Mouse (Mus musculus): ENCODE measurements around the gene Rps27l.

Gene Rps27l

DNA sequence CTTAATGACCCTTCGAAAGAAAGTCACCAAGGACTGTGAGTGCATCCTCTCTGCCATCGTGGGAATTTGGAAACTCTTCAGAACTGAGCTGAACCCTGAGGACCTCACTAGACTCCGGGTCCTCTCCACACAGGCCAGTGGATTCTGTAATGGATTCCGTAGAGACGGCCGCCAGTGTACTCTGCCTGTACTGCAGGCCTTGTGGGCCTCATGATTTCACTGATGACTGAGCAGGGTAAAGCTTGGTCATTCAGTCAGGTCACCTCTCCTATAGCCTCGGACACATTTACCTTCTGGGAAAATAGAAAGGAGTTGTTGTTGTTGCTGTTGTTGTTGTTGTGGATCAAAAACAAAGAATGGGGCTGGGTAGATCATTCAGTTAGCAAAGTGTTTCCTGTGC lies 36.2 kb downstream of the Rps27l start:
- no peak for DNase-seq (ENCODE audit: low spot score in 2 of 2)

GRCm38 (mm10) chr9:66985377-66985776 lies 39.5 kb downstream of the Rps27l start:
- DNase-seq (ENCODE audit: low spot score in 2 of 2): no peak

- DNase-seq (ENCODE audit: low spot score in 2 of 2): no peak
Observed at GRCm38 (mm10) chr9:66988198-66988887, 42.5 kb downstream of the Rps27l start.

GRCm38 (mm10) chr9:66988888-66989414 lies 43.1 kb downstream of the Rps27l start:
- DNase-seq (ENCODE audit: low spot score in 2 of 2): no peak

GRCm38 (mm10) chr9:66989581-66989980 lies 43.7 kb downstream of the Rps27l start:
- no peak for DNase-seq (ENCODE audit: low spot score in 2 of 2)

DNA sequence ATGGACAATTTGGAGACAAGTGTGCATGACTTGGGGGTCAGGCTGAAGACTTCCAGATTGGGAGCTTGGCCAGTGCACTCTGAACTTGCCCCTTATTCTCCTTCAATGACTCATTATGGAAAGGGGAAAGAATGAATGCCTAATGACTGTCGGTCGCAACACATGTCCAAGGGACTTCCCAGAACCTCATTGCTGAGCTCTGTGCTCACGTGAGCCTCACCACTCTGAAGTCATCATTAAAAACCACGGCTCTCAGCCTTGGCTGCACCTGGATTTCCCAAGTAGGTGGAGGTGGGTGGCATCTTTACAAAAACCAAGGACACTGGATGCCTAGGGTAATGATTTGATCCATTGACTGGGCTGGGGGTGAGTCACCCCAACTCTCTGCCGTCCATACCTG lies 44.2 kb downstream of the Rps27l start:
- no peak for DNase-seq (ENCODE audit: low spot score in 2 of 2)

- no peak for DNase-seq (ENCODE audit: low spot score in 2 of 2)
Observed at GRCm38 (mm10) chr9:66991021-66991749, 45.3 kb downstream of the Rps27l start.

DNA sequence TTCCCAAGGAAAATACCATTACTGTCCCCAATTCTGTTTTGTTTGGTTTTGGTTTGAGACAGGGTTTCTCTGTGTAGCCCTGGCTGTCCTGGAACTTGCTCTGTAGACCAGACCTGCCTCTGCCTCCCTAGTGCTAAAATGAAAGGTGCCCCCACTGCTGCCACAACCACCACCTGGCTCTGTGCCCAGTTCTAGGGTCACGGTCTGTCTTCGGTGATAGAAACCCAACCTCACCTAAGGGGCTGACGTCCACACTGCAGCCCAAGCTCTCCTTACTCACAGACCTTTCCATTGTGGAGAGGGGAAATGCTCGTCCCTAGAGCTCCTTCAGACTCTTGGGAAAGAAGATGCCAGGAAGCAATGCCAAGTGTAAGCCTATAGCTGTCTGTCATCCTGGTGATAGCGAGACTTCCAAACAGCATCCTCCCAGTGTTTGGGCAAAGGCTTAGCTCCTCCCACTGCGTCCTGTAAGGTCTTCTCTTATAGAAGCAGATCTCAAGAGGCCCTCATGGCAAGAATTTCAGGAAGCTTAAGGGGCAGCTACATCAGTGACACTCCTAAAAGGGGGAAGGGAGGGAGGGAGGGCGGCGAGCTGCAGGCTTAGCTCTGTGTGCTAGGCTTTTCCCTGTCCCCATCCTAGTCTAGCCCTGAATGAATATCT lies 46.0 kb downstream of the Rps27l start:
- no peak for DNase-seq (ENCODE audit: low spot score in 2 of 2)

Data from spleen, postnatal 10 days (tissue).